Comparison of ENCODE assay signal across 8 mouse cellular contexts in the genomic region with DNA sequence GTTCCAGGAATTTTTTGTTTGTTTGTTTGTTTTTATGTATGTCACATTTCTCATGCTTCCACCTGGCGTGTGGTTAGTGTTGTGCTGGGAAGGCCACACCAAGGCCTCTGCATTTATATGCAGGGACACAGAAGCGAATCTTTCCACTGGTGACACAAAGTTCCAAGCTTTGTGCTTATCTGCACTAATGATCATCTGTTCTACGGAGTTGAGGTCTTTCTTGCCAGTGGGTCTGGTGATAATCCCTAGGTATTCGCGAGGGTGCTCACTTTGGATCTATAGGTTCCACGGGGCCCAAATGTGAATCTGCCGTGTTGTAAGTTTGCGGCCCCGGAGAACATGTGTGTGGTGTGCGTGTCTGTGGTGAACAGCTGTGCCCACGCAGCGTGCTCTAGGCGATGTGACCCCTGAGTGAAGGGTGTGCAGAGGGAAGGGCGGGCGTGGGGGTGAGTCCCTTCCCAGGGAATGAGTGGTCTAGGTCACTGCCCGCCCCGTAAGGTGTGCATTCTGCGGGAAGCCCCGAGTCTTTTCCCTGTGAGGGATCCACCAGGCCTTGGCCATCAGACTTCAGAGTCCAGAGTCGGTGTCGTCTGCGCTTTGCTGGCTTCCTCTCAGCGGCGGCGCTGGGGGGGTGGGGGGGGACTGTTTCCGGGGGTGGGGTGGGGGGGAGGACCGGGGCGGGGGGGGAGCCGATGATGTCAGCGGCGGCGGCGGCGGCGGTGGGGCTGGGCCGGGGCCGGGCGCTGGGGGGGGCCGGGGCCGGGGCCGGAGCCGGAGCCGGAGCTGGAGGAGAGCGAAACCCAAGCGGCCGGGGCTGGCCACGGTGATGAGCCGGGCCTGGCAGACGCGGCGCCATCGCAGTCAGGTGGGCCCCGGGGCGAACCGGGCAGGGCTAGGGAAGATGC. TPM values are rescaled to one million over a fixed set of nuclear protein-coding genes. Genes with fewer than 3 reads are reported as not detected.
DNase-seq lines count a peak whose midpoint lies in the region; ATAC-seq lines count a peak whose summit lies in the region.

A gene (plus strand): TSS at position 692 of the 905 bp plus-strand sequence.

- H3K27me3 ChIP-seq in embryonic facial prominence, embryonic 10.5 days (replicated peaks; ENCODE audit: low read depth, poor library complexity, severe bottlenecking) = peaks cover 18% of the 10 kb centered on the region
- H3K27me3 ChIP-seq in heart, embryonic 11.5 days (ENCODE audit: control insufficient read depth, insufficient read depth, low read length) = no peaks in the 10 kb centered on the region
- no peaks in the 10 kb centered on the region for H3K27me3 ChIP-seq in kidney, embryonic 14.5 days (ENCODE audit: control insufficient read depth, insufficient read depth, low read length)
- H3K27me3 ChIP-seq in liver, embryonic 12.5 days (replicated peaks) = 0 out of 2 replicates have a peak, but pooled peaks cover 20% of the 10 kb centered on the region

- WGBS in embryonic facial prominence, embryonic 10.5 days = 20% methylated on average over 45 of the region's 55 CpGs
- WGBS in heart, embryonic 11.5 days (ENCODE audit: insufficient replicate concordance) = 23% methylated on average over 32 of the region's 55 CpGs
- WGBS in kidney, embryonic 14.5 days = 22% methylated on average over 32 of the region's 55 CpGs
- WGBS in liver, embryonic 12.5 days (ENCODE audit: insufficient replicate concordance) = 40% methylated on average over 25 of the region's 55 CpGs

- H3K27ac ChIP-seq in embryonic facial prominence, embryonic 10.5 days (replicated peaks) = peak within 1 kb of the TSS; percentile 93
- H3K27ac ChIP-seq in heart, embryonic 11.5 days (ENCODE audit: low read depth, low read length) = peak within 1 kb of the TSS; percentile 91
- H3K27ac ChIP-seq in kidney, embryonic 14.5 days (ENCODE audit: low read depth, low read length) = peak within 1 kb of the TSS; percentile 81
- peak within 1 kb of the TSS; percentile 77 for H3K27ac ChIP-seq in liver, embryonic 12.5 days

- H3K36me3 ChIP-seq in embryonic facial prominence, embryonic 10.5 days (replicated peaks) = no peaks in the 10 kb centered on the region
- no peaks in the 10 kb centered on the region for H3K36me3 ChIP-seq in heart, embryonic 11.5 days (ENCODE audit: control insufficient read depth, insufficient read depth, low read length)
- no peaks in the 10 kb centered on the region for H3K36me3 ChIP-seq in kidney, embryonic 14.5 days (ENCODE audit: control insufficient read depth, insufficient read depth, low read length)
- no peaks in the 10 kb centered on the region for H3K36me3 ChIP-seq in liver, embryonic 12.5 days

- H3K4me1 ChIP-seq in embryonic facial prominence, embryonic 10.5 days = peaks cover 37% of the 10 kb centered on the region
- peaks cover 15% of the 10 kb centered on the region for H3K4me1 ChIP-seq in heart, embryonic 11.5 days (ENCODE audit: control insufficient read depth, insufficient read depth, low read length)
- H3K4me1 ChIP-seq in kidney, embryonic 14.5 days (ENCODE audit: control insufficient read depth, insufficient read depth, low read length) = peaks cover 15% of the 10 kb centered on the region
- H3K4me1 ChIP-seq in liver, embryonic 12.5 days = peaks cover 38% of the 10 kb centered on the region

- H3K9ac ChIP-seq in heart, embryonic 11.5 days (ENCODE audit: low read depth, low read length) = peak within 1 kb of the TSS; percentile 97
- peak within 1 kb of the TSS; percentile 91 for H3K9ac ChIP-seq in kidney, embryonic 14.5 days (ENCODE audit: low read depth, low read length)
- peak within 1 kb of the TSS; percentile 82 for H3K9ac ChIP-seq in liver, embryonic 12.5 days

- H3K4me2 ChIP-seq in heart, embryonic 11.5 days = peak within 1 kb of the TSS; percentile 82
- peak within 1 kb of the TSS; percentile 85 for H3K4me2 ChIP-seq in kidney, embryonic 14.5 days (replicated peaks; ENCODE audit: low read depth, low read length)
- peak within 1 kb of the TSS; percentile 97 for H3K4me2 ChIP-seq in liver, embryonic 12.5 days

- DNase-seq in embryonic facial prominence, embryonic 10.5 days (ENCODE audit: low spot score) = peak; percentile 62
- DNase-seq in natural killer cell, adult 2 months (ENCODE audit: low spot score in 2 of 2) = peak; percentile 43 to 45
- DNase-seq in thymus, postnatal 25 days = peak; percentile 55

- peak; percentile 38 for ATAC-seq in CD4-positive, CD25-positive, alpha-beta regulatory T cell, adult 4 months
- peak; percentile 33 for ATAC-seq in activated CD4-positive, CD25-positive, alpha-beta regulatory T cell, adult 4 months
- peak; percentile 53; the same call in 1 of the 2 replicates for ATAC-seq in heart, embryonic 11.5 days (replicated peaks; ENCODE audit: insufficient number of reproducible peaks, low FRiP score, low TSS enrichment)
- peak; percentile 70 for ATAC-seq in kidney, embryonic 14.5 days (ENCODE audit: low FRiP score, low TSS enrichment)
- ATAC-seq in liver, embryonic 12.5 days = peak; percentile 23

- H3K9me3 ChIP-seq in embryonic facial prominence, embryonic 10.5 days = no peaks in the 10 kb centered on the region
- no peaks in the 10 kb centered on the region for H3K9me3 ChIP-seq in heart, embryonic 11.5 days (replicated peaks; ENCODE audit: control insufficient read depth, low read length)
- no peaks in the 10 kb centered on the region for H3K9me3 ChIP-seq in kidney, embryonic 14.5 days (ENCODE audit: control insufficient read depth, low read length)
- no peaks in the 10 kb centered on the region for H3K9me3 ChIP-seq in liver, embryonic 12.5 days (replicated peaks)

- H3K4me3 ChIP-seq in embryonic facial prominence, embryonic 10.5 days = peak within 1 kb of the TSS; percentile 89
- peak within 1 kb of the TSS; percentile 93 for H3K4me3 ChIP-seq in heart, embryonic 11.5 days (ENCODE audit: low read depth, low read length)
- H3K4me3 ChIP-seq in kidney, embryonic 14.5 days (ENCODE audit: low read length) = peak within 1 kb of the TSS; percentile 89
- peak within 1 kb of the TSS; percentile 71 for H3K4me3 ChIP-seq in liver, embryonic 12.5 days

RNA-seq across cellular contexts. Expression of the gene that starts here (rescaled TPM):
- 10 to 100 TPM; 11.2 to 11.8 TPM for polyA plus RNA-seq in CD4-positive, CD25-positive, alpha-beta regulatory T cell, adult 4 months (2017; shearing (Covaris generic))
- 1 to 10 TPM; 7.8 to 8.1 TPM for polyA plus RNA-seq in activated CD4-positive, CD25-positive, alpha-beta regulatory T cell, adult 4 months (2017; shearing (Covaris generic))
- 0.55 and 1.0 TPM in 2 replicates for polyA plus RNA-seq in embryonic facial prominence, embryonic 10.5 days (2016; fragmentation: Nextera tagmentation; extraction: Ambion mirVana)
- polyA plus RNA-seq in heart, embryonic 11.5 days (2014; fragmentation: Nextera tagmentation; extraction: Ambion mirVana) = 2.1 and 3.1 TPM in 2 replicates
- 2.0 and 2.2 TPM in 2 replicates for polyA plus RNA-seq in kidney, embryonic 14.5 days (2014; fragmentation: Nextera tagmentation; extraction: Ambion mirVana)
- polyA plus RNA-seq in liver, embryonic 12.5 days (2016; fragmentation: Nextera tagmentation; extraction: Ambion mirVana) = 0.43 and 0.70 TPM in 2 replicates

Comparison
In these comparisons a context has a peak if more than half of its experiments do, and no peak if none do; other contexts are left out.
1. Peak in every context shown above with its lines: DNase-seq, ATAC-seq, H3K4me3 ChIP-seq and H3K27ac ChIP-seq.
2. Peak in ATAC-seq, H3K4me3 ChIP-seq, H3K27ac ChIP-seq, H3K9ac ChIP-seq and H3K4me2 ChIP-seq in liver, embryonic 12.5 days; RNA of the gene not detected or under 1 TPM.